In the genomic region with DNA sequence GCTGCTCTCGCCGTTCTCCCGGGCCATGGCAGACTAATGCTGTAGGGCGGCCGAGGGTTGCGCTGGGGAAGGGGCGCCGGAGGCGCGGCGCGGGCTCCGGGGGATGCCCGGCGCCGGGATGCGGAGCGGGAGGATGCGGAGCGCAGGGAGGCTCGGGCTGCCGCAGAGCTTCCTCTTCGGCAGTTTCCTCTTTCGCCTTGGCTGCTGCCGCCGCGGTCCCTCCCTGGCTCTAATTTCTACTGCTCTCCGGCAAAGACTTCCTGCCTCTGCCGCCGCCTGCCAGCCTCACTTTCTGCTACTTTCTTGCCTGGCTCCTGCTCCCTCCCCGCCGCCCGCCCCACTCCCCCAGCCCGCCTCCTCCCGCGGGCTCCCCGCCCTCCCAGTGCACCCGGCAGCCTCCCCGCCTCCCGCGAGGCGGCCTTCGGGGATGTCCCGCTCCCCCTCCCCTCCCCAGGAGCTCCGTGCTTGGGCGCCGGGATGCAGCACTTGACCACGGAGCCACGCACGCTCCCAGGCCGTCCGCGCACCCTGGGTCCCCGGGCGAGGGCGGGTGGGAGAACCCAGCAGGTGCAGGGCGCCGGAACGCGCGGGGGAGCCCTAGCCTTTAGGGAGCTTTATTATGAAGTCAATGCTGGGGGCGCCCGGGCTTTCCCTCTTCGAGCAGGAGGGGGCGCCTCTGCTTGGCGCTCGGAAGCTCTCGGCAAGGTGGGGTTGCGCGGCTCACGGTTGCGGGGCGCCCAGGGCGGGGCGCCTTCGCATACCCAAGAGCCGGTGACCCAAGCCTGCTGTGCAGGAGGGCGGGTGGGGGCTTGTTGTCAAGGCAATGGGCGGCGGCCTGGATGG, we compare ENCODE assay signal across 8 mouse cellular contexts. TPM values are rescaled to one million over a fixed set of nuclear protein-coding genes. Genes with fewer than 3 reads are reported as not detected.
DNase-seq lines count a peak whose midpoint lies in the region; ATAC-seq and TF ChIP-seq lines count a peak whose summit lies in the region.

A gene (minus strand): TSS at position 305 of the 843 bp plus-strand sequence.

- peak within 1 kb of the TSS; percentile 66 for H3K9ac ChIP-seq in hindbrain, postnatal 0 days (replicated peaks; ENCODE audit: low read length)

- TF ChIP-seq CTCF in gastrocnemius, adult 2 months (IDR thresholded peaks at IDR 0.05) = peak; percentile 54
- TF ChIP-seq CTCF in hindbrain, postnatal 0 days (IDR thresholded peaks at IDR 0.05; ENCODE audit: low read depth) = peak; percentile 58

- ATAC-seq in hindbrain, postnatal 0 days = peak; percentile 87
- peak; percentile 71 for ATAC-seq in megakaryocyte, adult 5-6 weeks (ENCODE audit: poor library complexity, severe bottlenecking)

- peak; percentile 96 for DNase-seq in R1 (ENCODE audit: low read depth, low spot score)
- peak; percentile 86 for DNase-seq in cerebellum, postnatal 25 days
- DNase-seq in gastrocnemius, adult 2 months = peak; percentile 82
- DNase-seq in hindbrain, postnatal 0 days (ENCODE audit: low spot score) = peak; percentile 84
- peak; percentile 78 to 80 for DNase-seq in left cerebral cortex, adult 8-10 months (ENCODE audit: low spot score in 2 of 2)
- peak; percentile 89 for DNase-seq in right cerebral cortex, adult 18-20 months
- DNase-seq in urinary bladder, adult 2 months (ENCODE audit: low spot score) = peak; percentile 72

- intact Hi-C loops in gastrocnemius, adult 2 months (cut with DNase I) = loop anchor here (5.0 kb wide), 1 partner anchor 262 kb away; no protein-coding TSS in a partner anchor

- H3K4me3 ChIP-seq in gastrocnemius, adult 2 months = peak within 1 kb of the TSS; percentile 75
- H3K4me3 ChIP-seq in hindbrain, postnatal 0 days (ENCODE audit: low read length) = peak within 1 kb of the TSS; percentile 78

- peak within 1 kb of the TSS; percentile 99 for H3K4me2 ChIP-seq in hindbrain, postnatal 0 days (ENCODE audit: low read depth, low read length)

- no peaks in the 10 kb centered on the region for H3K9me3 ChIP-seq in hindbrain, postnatal 0 days (ENCODE audit: low read length)

- peak within 1 kb of the TSS; percentile 74 for H3K27ac ChIP-seq in gastrocnemius, adult 2 months
- peak within 1 kb of the TSS; percentile 72 for H3K27ac ChIP-seq in hindbrain, postnatal 0 days

- under 1% methylated on average over 66 of the region's 80 CpGs for WGBS in hindbrain, postnatal 0 days

- no peaks in the 10 kb centered on the region for H3K27me3 ChIP-seq in hindbrain, postnatal 0 days (ENCODE audit: insufficient read depth, low read length)

- H3K36me3 ChIP-seq in hindbrain, postnatal 0 days (ENCODE audit: insufficient read depth, low read length) = no peaks in the 10 kb centered on the region

- H3K4me1 ChIP-seq in hindbrain, postnatal 0 days (ENCODE audit: insufficient read depth, low read length) = no peaks in the 10 kb centered on the region; the same call in 1 of the 2 replicates

RNA-seq across cellular contexts. Expression of the gene that starts here (rescaled TPM):
- 1 to 10 TPM; 1.6 TPM for total RNA-seq in gastrocnemius, adult 2 months (2021)
- total RNA-seq in hindbrain, postnatal 0 days (2014; rRNA removed) = 15.5 and 16.6 TPM in 2 replicates
- polyA plus RNA-seq in hindbrain, postnatal 0 days (2015; fragmentation: Nextera tagmentation; extraction: Ambion mirVana) = 7.2 and 7.7 TPM in 2 replicates
- total RNA-seq in left cerebral cortex, adult 8-10 months (2022) = 100 to 1,000 TPM; 110 to 134 (median 127) TPM
- total RNA-seq in megakaryocyte, adult 5-6 weeks (2015) = 56.3 and 62.1 TPM in 2 replicates
- 31.3 and 45.6 TPM in 2 replicates for total RNA-seq in megakaryocyte, adult 5-6 weeks (2017)
- 6.2 and 7.0 TPM in 2 replicates for polyA plus RNA-seq in urinary bladder, adult 2 months (2012; rRNA removed)

Comparison
In these comparisons a context has a peak if more than half of its experiments do, and no peak if none do; other contexts are left out.
1. Peak in every context shown above with its lines: DNase-seq, ATAC-seq, H3K4me3 ChIP-seq and H3K27ac ChIP-seq.